In genomic region chr6:108098171-108098845, GRCm38 (mm10) we compare ENCODE assay signal across 8 mouse cellular contexts. TPM values are rescaled to one million over a fixed set of nuclear protein-coding genes. Genes with fewer than 3 reads are reported as not detected.
DNase-seq lines count a peak whose midpoint lies in the region; ATAC-seq lines count a peak whose summit lies in the region.

No protein-coding gene starts in this region.

- peak overlapping the region; percentile 36; the same call in 1 of the 2 replicates for H3K4me2 ChIP-seq in heart, embryonic 16.5 days (ENCODE audit: low read depth, low read length)
- H3K4me2 ChIP-seq in liver, embryonic 13.5 days: no peak overlapping the region
- no peak overlapping the region for H3K4me2 ChIP-seq in stomach, embryonic 15.5 days

- no peak overlapping the region for H3K4me3 ChIP-seq in forebrain, embryonic 10.5 days
- H3K4me3 ChIP-seq in heart, embryonic 16.5 days (ENCODE audit: low read length): no peak overlapping the region
- H3K4me3 ChIP-seq in liver, embryonic 13.5 days (replicated peaks): no peak overlapping the region
- H3K4me3 ChIP-seq in stomach, embryonic 15.5 days (replicated peaks): no peak overlapping the region

- peak; percentile 96 for DNase-seq in 3T3-L1 (ENCODE audit: low read depth, low spot score)
- DNase-seq in adrenal gland, adult 8-10 months: peak; percentile 50
- peak; percentile 46 for DNase-seq in forebrain, embryonic 10.5 days (ENCODE audit: extremely low spot score, low spot score)
- DNase-seq in kidney, postnatal 10 days: peak; percentile 82
- DNase-seq in liver, embryonic 13.5 days: peak; percentile 17
- peak; percentile 32 for DNase-seq in neural tube, embryonic 10.5 days (ENCODE audit: extremely low spot score, low spot score)

- H3K36me3 ChIP-seq in forebrain, embryonic 10.5 days (replicated peaks): no peaks in the 10 kb centered on the region
- H3K36me3 ChIP-seq in heart, embryonic 16.5 days (ENCODE audit: control insufficient read depth, insufficient read depth): no peaks in the 10 kb centered on the region
- H3K36me3 ChIP-seq in liver, embryonic 13.5 days: no peaks in the 10 kb centered on the region
- no peaks in the 10 kb centered on the region for H3K36me3 ChIP-seq in stomach, embryonic 15.5 days

- no peaks in the 10 kb centered on the region for H3K27me3 ChIP-seq in forebrain, embryonic 10.5 days (ENCODE audit: poor library complexity, severe bottlenecking)
- H3K27me3 ChIP-seq in heart, embryonic 16.5 days (ENCODE audit: control insufficient read depth, insufficient read depth, low read length): no peaks in the 10 kb centered on the region
- no peaks in the 10 kb centered on the region for H3K27me3 ChIP-seq in liver, embryonic 13.5 days
- H3K27me3 ChIP-seq in stomach, embryonic 15.5 days (replicated peaks): no peaks in the 10 kb centered on the region

- H3K4me1 ChIP-seq in forebrain, embryonic 10.5 days: peaks cover 15% of the 10 kb centered on the region
- H3K4me1 ChIP-seq in heart, embryonic 16.5 days (ENCODE audit: control insufficient read depth, insufficient read depth, low read length): peaks cover 18% of the 10 kb centered on the region
- no peaks in the 10 kb centered on the region for H3K4me1 ChIP-seq in liver, embryonic 13.5 days (replicated peaks)
- H3K4me1 ChIP-seq in stomach, embryonic 15.5 days: no peaks in the 10 kb centered on the region

- H3K9me3 ChIP-seq in forebrain, embryonic 10.5 days: no peaks in the 10 kb centered on the region
- H3K9me3 ChIP-seq in heart, embryonic 16.5 days (replicated peaks; ENCODE audit: control insufficient read depth, low read length): no peaks in the 10 kb centered on the region
- H3K9me3 ChIP-seq in liver, embryonic 13.5 days (replicated peaks): no peaks in the 10 kb centered on the region
- no peaks in the 10 kb centered on the region for H3K9me3 ChIP-seq in stomach, embryonic 15.5 days

- ATAC-seq in heart, embryonic 16.5 days (replicated peaks; ENCODE audit: extremely low read depth, insufficient read depth, low FRiP score): no peak
- no peak for ATAC-seq in liver, embryonic 13.5 days (ENCODE audit: low read depth)
- peak; percentile 58; the same call in 1 of the 2 replicates for ATAC-seq in stomach, embryonic 15.5 days (ENCODE audit: insufficient read depth, low FRiP score, low read depth)

- H3K27ac ChIP-seq in forebrain, embryonic 10.5 days: peak overlapping the region; percentile 63
- no peak overlapping the region for H3K27ac ChIP-seq in heart, embryonic 16.5 days (ENCODE audit: low read length)
- H3K27ac ChIP-seq in liver, embryonic 13.5 days: no peak overlapping the region
- no peak overlapping the region for H3K27ac ChIP-seq in stomach, embryonic 15.5 days

- peak overlapping the region; percentile 41; the same call in 1 of the 2 replicates for H3K9ac ChIP-seq in heart, embryonic 16.5 days (ENCODE audit: low read length)
- no peak overlapping the region for H3K9ac ChIP-seq in liver, embryonic 13.5 days
- no peak overlapping the region for H3K9ac ChIP-seq in stomach, embryonic 15.5 days

- 18% methylated on average over 9 of the region's 9 CpGs for WGBS in forebrain, embryonic 10.5 days
- 12% methylated on average over 9 of the region's 9 CpGs for WGBS in heart, embryonic 16.5 days
- 6% methylated on average over 9 of the region's 9 CpGs for WGBS in liver, embryonic 13.5 days (ENCODE audit: insufficient replicate concordance)
- 20% methylated on average over 9 of the region's 9 CpGs for WGBS in stomach, embryonic 15.5 days

RNA-seq across cellular contexts. Expression of gene Setmar, which starts 33.5 kb away (rescaled TPM):
- total RNA-seq in adrenal gland, adult 8-10 months (2022): 1 to 10 TPM; 6.4 to 7.8 (median 7.0) TPM
- polyA plus RNA-seq in forebrain, embryonic 10.5 days (2016; fragmentation: Nextera tagmentation; extraction: Ambion mirVana): 7.1 and 8.1 TPM in 2 replicates
- 5.5 and 5.6 TPM in 2 replicates for polyA plus RNA-seq in heart, embryonic 16.5 days (2015; fragmentation: Nextera tagmentation; extraction: Ambion mirVana)
- 1.9 and 2.5 TPM in 2 replicates for polyA plus RNA-seq in liver, embryonic 13.5 days (2015; fragmentation: Nextera tagmentation; extraction: Ambion mirVana)
- polyA plus RNA-seq in stomach, embryonic 15.5 days (2015; fragmentation: Nextera tagmentation; extraction: Ambion mirVana): 6.1 and 6.6 TPM in 2 replicates

Comparison
In these comparisons a context has a peak if more than half of its experiments do, and no peak if none do; other contexts are left out.
1. DNase-seq: peak in every context shown above with its lines; median percentile 96 in 3T3-L1; 82 in kidney, postnatal 10 days; 50 in adrenal gland, adult 8-10 months; 46 in forebrain, embryonic 10.5 days; 32 in neural tube, embryonic 10.5 days; 17 in liver, embryonic 13.5 days.